Mouse (Mus musculus) CD4-positive, CD25-positive, alpha-beta regulatory T cell (primary cell): ENCODE results near the gene Cd28. TPM values are rescaled to one million over a fixed set of nuclear protein-coding genes. Genes with fewer than 3 reads are reported as not detected.

ENCODE experiments used
- polyA plus RNA-seq: library from polyadenylated mRNA; unstranded; fragments of 100-300 nt; shearing (Covaris generic); gene quantifications from one replicate; pipeline ENCODE4 v1.2.1, GENCODE M21; 2017

The Cd28 gene
- 169 TPM for polyA plus RNA-seq

GRCm38 (mm10) chr1:60716567-60716966 is at the start of gene Cd28:
Gene Cd28 (plus strand): TSS chr1:60716800.

Other genes starting within 250 kb of the Cd28 start
- 3.1 TPM for gene Raph1, start 149.7 kb upstream of the Cd28 start, polyA plus RNA-seq
- 269 TPM for gene Ctla4, start 170.2 kb downstream of the Cd28 start, polyA plus RNA-seq